Mouse (Mus musculus) brain, embryonic 14.5 days (tissue): ENCODE measurements around the gene Olfr1006. TPM values are rescaled to one million over a fixed set of nuclear protein-coding genes. Genes with fewer than 3 reads are reported as not detected.
"Not testable (repeated sequence)": the region's sequence is repeated elsewhere in the genome, so short reads cannot be mapped to it uniquely, and the experiment has no call there.

Experiments
- DNase-seq: peaks from one replicate; pipeline ENCODE4 v3.0.0-alpha.2; 2011; ENCODE audit warnings: low read depth
- CTCF ChIP-seq: fragments of 200-500 bp; IDR thresholded peaks from 2 replicates; pipeline ENCODE4 v1.5.1; 2012; ENCODE audit warnings: inconsistent platforms, mild to moderate bottlenecking, moderate library complexity, borderline replicate concordance; ENCODE audit not compliant: insufficient read depth, insufficient read length; ENCODE audit errors: extremely low read depth
- POLR2A ChIP-seq: fragments of 200-500 bp; IDR thresholded peaks from 2 replicates; pipeline ENCODE4 v1.6.1; 2012; ENCODE audit warnings: mild to moderate bottlenecking, inconsistent platforms, borderline replicate concordance; ENCODE audit not compliant: poor library complexity, insufficient read depth, insufficient read length, severe bottlenecking; ENCODE audit errors: extremely low read depth
- polyA plus RNA-seq: library from polyadenylated mRNA; depleted of rRNA; stranded (reverse); fragments of >200 nt; gene quantifications from 2 replicates; pipeline ENCODE4 v1.2.3, GENCODE M21; 2012; rRNA removed

Gene Olfr1006
- not detected in 2 replicates for polyA plus RNA-seq

GRCm38 (mm10) chr2:85678667-85679066, at the start of gene Olfr1006:
TSS of gene Olfr1006 (minus strand) at chr2:85678767.
- TF ChIP-seq POLR2A (no peak), CTCF (no peak)
- DNase-seq = no peak

- DNase-seq = peak; percentile 72
- TF ChIP-seq CTCF = peak; percentile 60; the same call in 1 of the 2 replicates
- TF ChIP-seq POLR2A = no peak
Measured at GRCm38 (mm10) chr2:85725793-85726192, 47.2 kb upstream of the Olfr1006 start.

- no peak for TF ChIP-seq POLR2A
- TF ChIP-seq CTCF = no peak
- DNase-seq = no peak
Measured at GRCm38 (mm10) chr2:85715119-85715518, 36.6 kb upstream of the Olfr1006 start, which contains the start of gene Olfr1009. TSS of gene Olfr1009 (plus strand) at chr2:85715419.

GRCm38 (mm10) chr2:85711159-85711558, 32.6 kb upstream of the Olfr1006 start:
- TF ChIP-seq POLR2A = no peak
- TF ChIP-seq CTCF = no peak
- no peak for DNase-seq

GRCm38 (mm10) chr2:85710680-85711079, 32.1 kb upstream of the Olfr1006 start:
- DNase-seq = not testable (repeated sequence)

GRCm38 (mm10) chr2:85689131-85689530, 10.6 kb upstream of the Olfr1006 start, which contains the start of gene Olfr1008:
TSS of gene Olfr1008 (plus strand) at chr2:85689431.
- TF ChIP-seq POLR2A = no peak
- TF ChIP-seq CTCF = no peak
- no peak for DNase-seq

- not testable (repeated sequence) for DNase-seq
Measured at GRCm38 (mm10) chr2:85664355-85664754, 14.2 kb downstream of the Olfr1006 start, which contains the start of gene Olfr154. TSS of gene Olfr154 (minus strand) at chr2:85664455.

- no peak for DNase-seq
- TF ChIP-seq CTCF (no peak), POLR2A (no peak)
Measured at GRCm38 (mm10) chr2:85650604-85651003, 28.0 kb downstream of the Olfr1006 start, which contains the start of gene Olfr1002. TSS of gene Olfr1002 (minus strand) at chr2:85650704.

Other genes starting within 250 kb of the Olfr1006 start
- gene Olfr994, start 242.3 kb downstream of the Olfr1006 start, polyA plus RNA-seq = not detected in 2 replicates
- gene Olfr995, start 235.1 kb downstream of the Olfr1006 start, polyA plus RNA-seq = not detected in 2 replicates
- gene 4833423E24Rik, start 159.7 kb downstream of the Olfr1006 start, polyA plus RNA-seq = 0.10 and 0.24 TPM in 2 replicates
- not detected in 2 replicates for gene Olfr996, start 99.6 kb downstream of the Olfr1006 start, polyA plus RNA-seq
- gene Olfr998, start 89.8 kb downstream of the Olfr1006 start, polyA plus RNA-seq = not detected in 2 replicates
- gene Olfr1000, start 66.9 kb downstream of the Olfr1006 start, polyA plus RNA-seq = not detected in 2 replicates
- gene Olfr1002, start 28.1 kb downstream of the Olfr1006 start, polyA plus RNA-seq = not detected in 2 replicates
- gene Olfr154, start 14.3 kb downstream of the Olfr1006 start, polyA plus RNA-seq = not detected in 2 replicates
- not detected in 2 replicates for gene Olfr1008, start 10.7 kb upstream of the Olfr1006 start, polyA plus RNA-seq
- gene Olfr1009, start 36.7 kb upstream of the Olfr1006 start, polyA plus RNA-seq = not detected in 2 replicates
- not detected in 2 replicates for gene Olfr1012, start 84.0 kb upstream of the Olfr1006 start, polyA plus RNA-seq
- gene Olfr1013, start 88.3 kb upstream of the Olfr1006 start, polyA plus RNA-seq = not detected in 2 replicates
- gene Olfr1014, start 93.9 kb upstream of the Olfr1006 start, polyA plus RNA-seq = not detected in 2 replicates
- gene Olfr1015, start 103.2 kb upstream of the Olfr1006 start, polyA plus RNA-seq = not detected in 2 replicates
- gene Olfr1016, start 123.8 kb upstream of the Olfr1006 start, polyA plus RNA-seq = not detected in 2 replicates
- gene Olfr1018, start 139.7 kb upstream of the Olfr1006 start, polyA plus RNA-seq = not detected in 2 replicates
- 0.08 TPM in 1 of 2 replicates, not detected in the other for gene Olfr1019, start 166.7 kb upstream of the Olfr1006 start, polyA plus RNA-seq
- gene Olfr1020, start 168.3 kb upstream of the Olfr1006 start, polyA plus RNA-seq = not detected in 2 replicates
- gene Olfr1022, start 189.8 kb upstream of the Olfr1006 start, polyA plus RNA-seq = not detected in 2 replicates
- not detected in 2 replicates for gene Olfr1023, start 206.9 kb upstream of the Olfr1006 start, polyA plus RNA-seq
- not detected in 2 replicates for gene Olfr1024, start 226.3 kb upstream of the Olfr1006 start, polyA plus RNA-seq
- gene Olfr1025-ps1, start 236.4 kb upstream of the Olfr1006 start, polyA plus RNA-seq = not detected in 2 replicates
- gene Olfr1026, start 242.8 kb upstream of the Olfr1006 start, polyA plus RNA-seq = not detected in 2 replicates